Mouse (Mus musculus) hindbrain, embryonic 11.5 days (tissue): ENCODE measurements around the gene Paxbp1. TPM values are rescaled to one million over a fixed set of nuclear protein-coding genes. Genes with fewer than 3 reads are reported as not detected.
A peak's percentile ranks its signal among the peaks of the same experiment; 100 is the strongest.

Source experiments
- ATAC-seq: fragments of 200-750 bp; cut with Nextera tagmentation; 2 replicates; pipeline ENCODE4 v1.8.0; 2017; ENCODE audit warnings: mild to moderate bottlenecking, moderate TSS enrichment, moderate library complexity; ENCODE audit not compliant: low FRiP score
- DNase-seq: peaks from one replicate; pipeline ENCODE4 v3.0.0-alpha.2; 2015; ENCODE audit warnings: low spot score
- H3K27ac ChIP-seq: fragments of 300-500 bp; sonication (generic); 2 replicates; pipeline ENCODE4 v1.5.1; 2014; ENCODE audit warnings: mild to moderate bottlenecking, low read depth, low read length
- H3K27me3 ChIP-seq: fragments of 300-500 bp; sonication (generic); 2 replicates; pipeline ENCODE4 v1.6.1; 2014; ENCODE audit warnings: mild to moderate bottlenecking, low read length, moderate library complexity, mixed read lengths; ENCODE audit not compliant: control insufficient read depth, insufficient read depth
- H3K36me3 ChIP-seq: fragments of 300-500 bp; sonication (generic); 2 replicates; pipeline ENCODE4 v1.6.1; 2014; ENCODE audit warnings: mild to moderate bottlenecking, low read length, moderate library complexity, mixed read lengths; ENCODE audit not compliant: control insufficient read depth, insufficient read depth
- H3K4me1 ChIP-seq: fragments of 300-500 bp; sonication (generic); replicated peaks from 2 replicates; pipeline ENCODE4 v1.6.1; 2014; ENCODE audit warnings: low read length, mixed read lengths; ENCODE audit not compliant: control insufficient read depth, insufficient read depth
- H3K4me2 ChIP-seq: fragments of 300-500 bp; sonication (generic); replicated peaks from 2 replicates; pipeline ENCODE4 v1.6.1; 2014; ENCODE audit warnings: mild to moderate bottlenecking, low read depth, low read length
- H3K4me3 ChIP-seq: fragments of 300-500 bp; sonication (generic); 2 replicates; pipeline ENCODE4 v1.5.1; 2014; ENCODE audit warnings: low read depth, low read length
- H3K9ac ChIP-seq: fragments of 300-500 bp; sonication (generic); 2 replicates; pipeline ENCODE4 v1.6.1; 2014; ENCODE audit warnings: low read depth, low read length
- H3K9me3 ChIP-seq: fragments of 300-500 bp; sonication (generic); 2 replicates; pipeline ENCODE4 v1.6.1; 2016; ENCODE audit warnings: low read length; ENCODE audit not compliant: control insufficient read depth
- WGBS: fragments of 180-500 bp; shearing (Covaris S2); extraction: QIAGEN DNeasy Blood & Tissue Kit; methylation state at CpG from one replicate; pipeline ENCODE4 v1.1.7; 2014; 5-methylcytosine and 5-hydroxymethylcytosine counted together
- polyA plus RNA-seq: library from polyadenylated mRNA; unstranded; fragments of >200 nt; fragmentation: Nextera tagmentation; extraction: Ambion mirVana; gene quantifications from 2 replicates; pipeline ENCODE4 v1.2.1, GENCODE M21; 2014

The Paxbp1 gene
- polyA plus RNA-seq, 1 experiment from 2014 or later, result 104 TPM

GRCm38 (mm10) chr16:91057741-91058140, 13.4 kb upstream of the Paxbp1 start:
- H3K27me3 ChIP-seq, result no peaks in the 10 kb centered on the region
- DNase-seq, result no peak
- no peak overlapping the region for H3K9ac ChIP-seq
- no peaks in the 10 kb centered on the region for H3K4me1 ChIP-seq
- H3K4me2 ChIP-seq, result no peak overlapping the region
- H3K27ac ChIP-seq, result no peak overlapping the region
- H3K36me3 ChIP-seq, result no peaks in the 10 kb centered on the region
- ATAC-seq, result no peak
- 79% methylated on average over 6 of the region's 6 CpGs for WGBS
- H3K9me3 ChIP-seq, result no peaks in the 10 kb centered on the region
- H3K4me3 ChIP-seq, result no peak overlapping the region

GRCm38 (mm10) chr16:91057261-91057660, 12.9 kb upstream of the Paxbp1 start:
- H3K36me3 ChIP-seq, result no peaks in the 10 kb centered on the region
- H3K27me3 ChIP-seq, result no peaks in the 10 kb centered on the region
- no peak overlapping the region for H3K27ac ChIP-seq
- no peaks in the 10 kb centered on the region for H3K9me3 ChIP-seq
- 92% methylated on average over 4 of the region's 4 CpGs for WGBS
- no peak overlapping the region for H3K4me2 ChIP-seq
- no peak for ATAC-seq
- no peaks in the 10 kb centered on the region for H3K4me1 ChIP-seq
- DNase-seq, result no peak
- no peak overlapping the region for H3K4me3 ChIP-seq
- H3K9ac ChIP-seq, result no peak overlapping the region

- no peak overlapping the region for H3K4me2 ChIP-seq
- H3K9me3 ChIP-seq, result no peaks in the 10 kb centered on the region
- H3K4me1 ChIP-seq, result no peaks in the 10 kb centered on the region
- no peak overlapping the region for H3K9ac ChIP-seq
- no peak for ATAC-seq
- DNase-seq, result no peak
- no peak overlapping the region for H3K4me3 ChIP-seq
- no peaks in the 10 kb centered on the region for H3K27me3 ChIP-seq
- no peak overlapping the region for H3K27ac ChIP-seq
- H3K36me3 ChIP-seq, result no peaks in the 10 kb centered on the region
- WGBS, result 69% methylated on average over 16 of the region's 16 CpGs
These were observed 11.9 kb upstream of the Paxbp1 start for GRCm38 (mm10) chr16:91056043-91056821.

- H3K9me3 ChIP-seq, result no peaks in the 10 kb centered on the region
- no peak for DNase-seq
- H3K4me2 ChIP-seq, result no peak overlapping the region
- no peak overlapping the region for H3K27ac ChIP-seq
- ATAC-seq, result no peak
- no peak overlapping the region for H3K4me3 ChIP-seq
- no peaks in the 10 kb centered on the region for H3K27me3 ChIP-seq
- 87% methylated on average over 5 of the region's 5 CpGs for WGBS
- no peaks in the 10 kb centered on the region for H3K36me3 ChIP-seq
- H3K9ac ChIP-seq, result no peak overlapping the region
- no peaks in the 10 kb centered on the region for H3K4me1 ChIP-seq
These were observed 10.8 kb upstream of the Paxbp1 start for GRCm38 (mm10) chr16:91055150-91055549.

GRCm38 (mm10) chr16:91053599-91053998, 9.3 kb upstream of the Paxbp1 start:
- Histone ChIP-seq H3K4me1 (no peaks in the 10 kb centered on the region), H3K4me2 (no peak overlapping the region), H3K9me3 (no peaks in the 10 kb centered on the region), H3K36me3 (no peaks in the 10 kb centered on the region), H3K4me3 (no peak overlapping the region), H3K9ac (no peak overlapping the region), H3K27ac (no peak overlapping the region), H3K27me3 (no peaks in the 10 kb centered on the region)
- no peak for DNase-seq
- no peak for ATAC-seq
- WGBS, result 63% methylated on average over 8 of the region's 8 CpGs

GRCm38 (mm10) chr16:91045511-91045910, 1.2 kb upstream of the Paxbp1 start:
- Histone ChIP-seq H3K4me2 (no peak overlapping the region), H3K27ac (no peak overlapping the region), H3K4me1 (no peaks in the 10 kb centered on the region), H3K27me3 (no peaks in the 10 kb centered on the region), H3K36me3 (no peaks in the 10 kb centered on the region), H3K4me3 (no peak overlapping the region), H3K9me3 (no peaks in the 10 kb centered on the region), H3K9ac (no peak overlapping the region)
- DNase-seq, result peak; percentile 64
- 57% methylated on average over 8 of the region's 8 CpGs for WGBS
- no peak for ATAC-seq

- peak overlapping the region; percentile 92 for H3K27ac ChIP-seq
- H3K36me3 ChIP-seq, result no peaks in the 10 kb centered on the region
- peak overlapping the region; percentile 72 for H3K4me3 ChIP-seq
- peak; percentile 83 for ATAC-seq
- peak overlapping the region; percentile 91 for H3K9ac ChIP-seq
- WGBS, result under 1% methylated on average over 56 of the region's 63 CpGs
- DNase-seq, result peak; percentile 73
- H3K4me2 ChIP-seq, result peak overlapping the region; percentile 68
- no peaks in the 10 kb centered on the region for H3K9me3 ChIP-seq
- H3K4me1 ChIP-seq, result no peaks in the 10 kb centered on the region
- no peaks in the 10 kb centered on the region for H3K27me3 ChIP-seq
These were observed 688 bp downstream of the Paxbp1 start for GRCm38 (mm10) chr16:91043461-91044248.

GRCm38 (mm10) chr16:91042640-91043039, 1.7 kb downstream of the Paxbp1 start:
- DNase-seq (no peak), ATAC-seq (no peak)
- H3K9ac ChIP-seq, result no peak overlapping the region
- no peak overlapping the region for H3K27ac ChIP-seq
- 75% methylated on average over 1 of the region's 1 CpGs for whole genome bisulfite sequencing
- no peaks in the 10 kb centered on the region for H3K9me3 ChIP-seq
- H3K4me1 ChIP-seq, result no peaks in the 10 kb centered on the region
- peak overlapping the region; percentile 27 for H3K4me3 ChIP-seq
- H3K27me3 ChIP-seq, result no peaks in the 10 kb centered on the region
- H3K36me3 ChIP-seq, result peaks cover 3% of the 10 kb centered on the region; the same call in 1 of the 2 replicates
- H3K4me2 ChIP-seq, result peak overlapping the region; percentile 68
